Mouse (Mus musculus): ENCODE results near the gene Aldoc. TPM values are rescaled to one million over a fixed set of nuclear protein-coding genes. Genes with fewer than 3 reads are reported as not detected.
A peak's percentile ranks its signal among the peaks of the same experiment; 100 is the strongest.

Gene Aldoc
- total RNA-seq, 1 experiment, result 5.0 TPM

GRCm38 (mm10) chr11:78353081-78353480 lies 30.3 kb downstream of the Aldoc start:
- Histone ChIP-seq H3K9me3 (ENCODE audit: control insufficient read depth, insufficient read depth, low read depth, low read length) (no peaks in the 10 kb centered on the region), H3K36me3 (ENCODE audit: control insufficient read depth, insufficient read depth, low read length, poor library complexity, severe bottlenecking) (peaks cover 3% of the 10 kb centered on the region; the same call in 1 of the 2 replicates), H3K27ac (ENCODE audit: insufficient read depth, low read depth, low read length, poor library complexity, severe bottlenecking) (no peak overlapping the region), H3K4me3 (ENCODE audit: insufficient read depth in 1 of 2, low read depth in 1 of 2, low read length in 2 of 2, poor library complexity in 1 of 2, severe bottlenecking in 1 of 2) (no peak overlapping the region), H3K9ac (ENCODE audit: insufficient read depth, low read depth, low read length, poor library complexity, severe bottlenecking) (no peak overlapping the region), H3K4me1 (ENCODE audit: control insufficient read depth in 2 of 2, insufficient read depth in 2 of 2, low read length in 2 of 2, poor library complexity in 1 of 2) (peaks cover 0 to 11% of the 10 kb centered on the region in 2 experiments; a peak in 3 of 4 replicates)
- no peak for DNase-seq (ENCODE audit: low read depth, low spot score)
- TF ChIP-seq ZNF384 (IDR thresholded peaks at IDR 0.05; ENCODE audit: low read depth, low read length) (no peak), ZC3H11A (IDR thresholded peaks at IDR 0.05; ENCODE audit: borderline replicate concordance, low read depth, low read length) (no peak), HCFC1 (IDR thresholded peaks at IDR 0.05; ENCODE audit: borderline replicate concordance, insufficient read depth, low read length) (no peak), CHD2 (IDR thresholded peaks at IDR 0.05; ENCODE audit: low read depth, low read length) (no peak), MAFK (IDR thresholded peaks at IDR 0.05; ENCODE audit: insufficient read depth, low read depth, low read length) (no peak)
- in situ Hi-C loops (cut with MboI; ENCODE audit: low sequenced_read_pairs in 2 of 2, unreplicated experiment in 2 of 2), result no loop called here

GRCm38 (mm10) chr11:78354905-78355304 lies 32.1 kb downstream of the Aldoc start:
- no peak for DNase-seq (ENCODE audit: low read depth, low spot score)
- H3K9me3 ChIP-seq (ENCODE audit: control insufficient read depth, insufficient read depth, low read depth, low read length), result no peaks in the 10 kb centered on the region
- H3K36me3 ChIP-seq (ENCODE audit: control insufficient read depth, insufficient read depth, low read length, poor library complexity, severe bottlenecking), result no peaks in the 10 kb centered on the region
- no peak overlapping the region for H3K4me3 ChIP-seq (ENCODE audit: insufficient read depth in 1 of 2, low read depth in 1 of 2, low read length in 2 of 2, poor library complexity in 1 of 2, severe bottlenecking in 1 of 2)
- in situ Hi-C loops (cut with MboI; ENCODE audit: low sequenced_read_pairs in 2 of 2, unreplicated experiment in 2 of 2), result no loop called here
- no peak overlapping the region for H3K9ac ChIP-seq (ENCODE audit: insufficient read depth, low read depth, low read length, poor library complexity, severe bottlenecking)
- peaks cover 0 to 15% of the 10 kb centered on the region in 2 experiments; a peak in 2 of 4 replicates for H3K4me1 ChIP-seq (ENCODE audit: control insufficient read depth in 2 of 2, insufficient read depth in 2 of 2, low read length in 2 of 2, poor library complexity in 1 of 2)
- H3K27ac ChIP-seq (ENCODE audit: insufficient read depth, low read depth, low read length, poor library complexity, severe bottlenecking), result no peak overlapping the region
- TF ChIP-seq ZNF384 (IDR thresholded peaks at IDR 0.05; ENCODE audit: low read depth, low read length), result no peak
- TF ChIP-seq ZC3H11A (IDR thresholded peaks at IDR 0.05; ENCODE audit: borderline replicate concordance, low read depth, low read length), result no peak
- no peak for TF ChIP-seq HCFC1 (IDR thresholded peaks at IDR 0.05; ENCODE audit: borderline replicate concordance, insufficient read depth, low read length)
- no peak for TF ChIP-seq MAFK (IDR thresholded peaks at IDR 0.05; ENCODE audit: insufficient read depth, low read depth, low read length)
- TF ChIP-seq CHD2 (IDR thresholded peaks at IDR 0.05; ENCODE audit: low read depth, low read length), result no peak

- no peak overlapping the region for H3K9ac ChIP-seq (ENCODE audit: insufficient read depth, low read depth, low read length, poor library complexity, severe bottlenecking)
- peak; percentile 58 for DNase-seq (ENCODE audit: low read depth, low spot score)
- peaks cover 0 to 16% of the 10 kb centered on the region in 2 experiments; a peak in 2 of 4 replicates for H3K4me1 ChIP-seq (ENCODE audit: control insufficient read depth in 2 of 2, insufficient read depth in 2 of 2, low read length in 2 of 2, poor library complexity in 1 of 2)
- no peak overlapping the region for H3K4me3 ChIP-seq (ENCODE audit: insufficient read depth in 1 of 2, low read depth in 1 of 2, low read length in 2 of 2, poor library complexity in 1 of 2, severe bottlenecking in 1 of 2)
- H3K9me3 ChIP-seq (ENCODE audit: control insufficient read depth, insufficient read depth, low read depth, low read length), result no peaks in the 10 kb centered on the region
- in situ Hi-C loops (cut with MboI; ENCODE audit: low sequenced_read_pairs in 2 of 2, unreplicated experiment in 2 of 2), result no loop called here
- H3K27ac ChIP-seq (ENCODE audit: insufficient read depth, low read depth, low read length, poor library complexity, severe bottlenecking), result no peak overlapping the region
- H3K36me3 ChIP-seq (ENCODE audit: control insufficient read depth, insufficient read depth, low read length, poor library complexity, severe bottlenecking), result no peaks in the 10 kb centered on the region
- TF ChIP-seq ZC3H11A (IDR thresholded peaks at IDR 0.05; ENCODE audit: borderline replicate concordance, low read depth, low read length), result peak; percentile 54; the same call in 1 of the 2 replicates
- no peak for TF ChIP-seq MAFK (IDR thresholded peaks at IDR 0.05; ENCODE audit: insufficient read depth, low read depth, low read length)
- no peak for TF ChIP-seq HCFC1 (IDR thresholded peaks at IDR 0.05; ENCODE audit: borderline replicate concordance, insufficient read depth, low read length)
- TF ChIP-seq ZNF384 (IDR thresholded peaks at IDR 0.05; ENCODE audit: low read depth, low read length), result no peak
- TF ChIP-seq CHD2 (IDR thresholded peaks at IDR 0.05; ENCODE audit: low read depth, low read length), result no peak
Measured at GRCm38 (mm10) chr11:78355471-78356238, 32.9 kb downstream of the Aldoc start.

GRCm38 (mm10) chr11:78358330-78359007 lies 35.7 kb downstream of the Aldoc start:
- TF ChIP-seq HCFC1 (IDR thresholded peaks at IDR 0.05; ENCODE audit: borderline replicate concordance, insufficient read depth, low read length) (no peak), MAFK (IDR thresholded peaks at IDR 0.05; ENCODE audit: insufficient read depth, low read depth, low read length) (no peak), ZNF384 (IDR thresholded peaks at IDR 0.05; ENCODE audit: low read depth, low read length) (no peak), CHD2 (IDR thresholded peaks at IDR 0.05; ENCODE audit: low read depth, low read length) (no peak), ZC3H11A (IDR thresholded peaks at IDR 0.05; ENCODE audit: borderline replicate concordance, low read depth, low read length) (no peak)
- in situ Hi-C loops (cut with MboI; ENCODE audit: low sequenced_read_pairs in 2 of 2, unreplicated experiment in 2 of 2), result no loop called here
- Histone ChIP-seq H3K9ac (ENCODE audit: insufficient read depth, low read depth, low read length, poor library complexity, severe bottlenecking) (peak overlapping the region; percentile 26; the same call in 1 of the 2 replicates), H3K36me3 (ENCODE audit: control insufficient read depth, insufficient read depth, low read length, poor library complexity, severe bottlenecking) (no peaks in the 10 kb centered on the region), H3K4me3 (ENCODE audit: insufficient read depth in 1 of 2, low read depth in 1 of 2, low read length in 2 of 2, poor library complexity in 1 of 2, severe bottlenecking in 1 of 2) (peak overlapping the region; percentile 44 to 56), H3K9me3 (ENCODE audit: control insufficient read depth, insufficient read depth, low read depth, low read length) (no peaks in the 10 kb centered on the region), H3K27ac (ENCODE audit: insufficient read depth, low read depth, low read length, poor library complexity, severe bottlenecking) (no peak overlapping the region), H3K4me1 (ENCODE audit: control insufficient read depth in 2 of 2, insufficient read depth in 2 of 2, low read length in 2 of 2, poor library complexity in 1 of 2) (peaks cover 0 to 12% of the 10 kb centered on the region in 2 experiments; a peak in 1 of 4 replicates)
- peak; percentile 72 for DNase-seq (ENCODE audit: low read depth, low spot score)

Data from ES-E14 (cell line).